Mouse (Mus musculus): ENCODE results near the gene Nkx1-1. TPM values are rescaled to one million over a fixed set of nuclear protein-coding genes. Genes with fewer than 3 reads are reported as not detected.

Gene Nkx1-1
- total RNA-seq, 1 experiment from 2014 or later, result not detected

GRCm38 (mm10) chr5:33427461-33427860, 6.3 kb downstream of the Nkx1-1 start:
- ATAC-seq (replicated peaks; ENCODE audit: low read depth, poor library complexity, severe bottlenecking), result 0 out of 2 replicates have a peak, but pooled peaks have one; percentile 15

GRCm38 (mm10) chr5:33420313-33420712, 13.5 kb downstream of the Nkx1-1 start:
- ATAC-seq (replicated peaks; ENCODE audit: low read depth, poor library complexity, severe bottlenecking), result no peak

- no peak for ATAC-seq (replicated peaks; ENCODE audit: low read depth, poor library complexity, severe bottlenecking)
Measured at GRCm38 (mm10) chr5:33400819-33401218, 33.0 kb downstream of the Nkx1-1 start.

- ATAC-seq (replicated peaks; ENCODE audit: low read depth, poor library complexity, severe bottlenecking), result no peak
Measured at GRCm38 (mm10) chr5:33396828-33397227, 36.9 kb downstream of the Nkx1-1 start.

- no peak for ATAC-seq (replicated peaks; ENCODE audit: low read depth, poor library complexity, severe bottlenecking)
Measured at GRCm38 (mm10) chr5:33395693-33396092, 38.1 kb downstream of the Nkx1-1 start.

GRCm38 (mm10) chr5:33393803-33394202, 40.0 kb downstream of the Nkx1-1 start:
- peak; percentile 92 for ATAC-seq (replicated peaks; ENCODE audit: low read depth, poor library complexity, severe bottlenecking)

GRCm38 (mm10) chr5:33387550-33387949, 46.2 kb downstream of the Nkx1-1 start:
- no peak for ATAC-seq (replicated peaks; ENCODE audit: low read depth, poor library complexity, severe bottlenecking)

Other genes with a start within 250 kb of the Nkx1-1 start
- 4.8 and 6.5 TPM in 2 replicates for gene Spon2, start 215.5 kb downstream of the Nkx1-1 start, total RNA-seq (2017)
- 156 and 163 TPM in 2 replicates for gene Ctbp1, start 159.0 kb downstream of the Nkx1-1 start, total RNA-seq (2017)
- gene Maea, start 98.5 kb downstream of the Nkx1-1 start, total RNA-seq (2017), result 208 and 246 TPM in 2 replicates
- gene Uvssa, start 55.4 kb downstream of the Nkx1-1 start, total RNA-seq (2017), result 4.5 and 9.7 TPM in 2 replicates
- 18.6 and 20.8 TPM in 2 replicates for gene Fam53a, start 195.7 kb upstream of the Nkx1-1 start, total RNA-seq (2017)
- gene Gm9903, start 195.9 kb upstream of the Nkx1-1 start, total RNA-seq (2017), result not detected in 2 replicates
- 286 and 289 TPM in 2 replicates for gene Slbp, start 218.6 kb upstream of the Nkx1-1 start, total RNA-seq (2017)
- gene Tacc3, start 224.2 kb upstream of the Nkx1-1 start, total RNA-seq (2017), result 161 and 162 TPM in 2 replicates
- 22.2 and 24.8 TPM in 2 replicates for gene Tmem129, start 224.4 kb upstream of the Nkx1-1 start, total RNA-seq (2017)

Measured in common myeloid progenitor, adult 5-6 weeks (primary cell).